Mouse (Mus musculus) liver, embryonic 14.5 days (tissue): ENCODE results near the gene Snrpd3.

Experiments used
- CTCF ChIP-seq: IDR thresholded peaks from 2 replicates; pipeline ENCODE4 v1.5.1; 2016; ENCODE audit warnings: antibody characterized with exemption, low read depth, control low read depth
- EP300 ChIP-seq: IDR thresholded peaks from 2 replicates; pipeline ENCODE4 v1.6.1; 2016; ENCODE audit warnings: antibody characterized with exemption, low read depth

DNA sequence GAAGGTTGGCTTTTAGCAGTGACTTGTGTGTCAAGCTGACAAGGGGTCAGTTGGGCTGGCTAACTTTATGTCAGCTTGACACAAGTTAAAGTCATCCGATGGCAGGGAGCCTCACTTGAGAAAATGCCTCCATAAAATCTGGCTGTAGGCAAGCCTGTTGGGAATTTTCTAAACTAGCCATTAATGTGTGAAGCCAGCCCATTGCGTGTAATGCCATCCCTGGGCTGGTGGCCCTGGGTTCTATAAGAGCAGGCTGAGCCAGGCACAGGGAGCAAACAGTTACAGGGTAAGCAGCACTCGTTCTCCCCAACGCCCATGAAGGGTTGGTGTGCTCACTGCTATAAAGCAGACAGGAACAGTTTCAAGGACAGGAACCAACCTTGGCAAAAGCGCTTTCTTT is 35.1 kb upstream of the Snrpd3 start:
- no peak for TF ChIP-seq CTCF
- TF ChIP-seq EP300 = no peak
